Mouse (Mus musculus): ENCODE results near the gene Esp3.
"Not testable (repeated sequence)": the region's sequence is repeated elsewhere in the genome, so short reads cannot be mapped to it uniquely, and the experiment has no call there.

GRCm38 (mm10) chr17:40663161-40663811, 31.4 kb downstream of the Esp3 start:
- TF ChIP-seq CTCF (IDR thresholded peaks at IDR 0.05; ENCODE audit: insufficient read depth, low read length); POLR2A (IDR thresholded peaks at IDR 0.05; ENCODE audit: borderline replicate concordance, extremely low read depth, low read depth, low read length): not testable (repeated sequence)

Measured in lung, adult 2 months (tissue).